Mouse (Mus musculus): ENCODE results near the gene Atp5g1. TPM values are rescaled to one million over a fixed set of nuclear protein-coding genes. Genes with fewer than 3 reads are reported as not detected.

Atp5g1 gene
- 544 and 782 TPM in 2 replicates for polyA plus RNA-seq (2015; fragmentation: Nextera tagmentation; extraction: Ambion mirVana)

DNA sequence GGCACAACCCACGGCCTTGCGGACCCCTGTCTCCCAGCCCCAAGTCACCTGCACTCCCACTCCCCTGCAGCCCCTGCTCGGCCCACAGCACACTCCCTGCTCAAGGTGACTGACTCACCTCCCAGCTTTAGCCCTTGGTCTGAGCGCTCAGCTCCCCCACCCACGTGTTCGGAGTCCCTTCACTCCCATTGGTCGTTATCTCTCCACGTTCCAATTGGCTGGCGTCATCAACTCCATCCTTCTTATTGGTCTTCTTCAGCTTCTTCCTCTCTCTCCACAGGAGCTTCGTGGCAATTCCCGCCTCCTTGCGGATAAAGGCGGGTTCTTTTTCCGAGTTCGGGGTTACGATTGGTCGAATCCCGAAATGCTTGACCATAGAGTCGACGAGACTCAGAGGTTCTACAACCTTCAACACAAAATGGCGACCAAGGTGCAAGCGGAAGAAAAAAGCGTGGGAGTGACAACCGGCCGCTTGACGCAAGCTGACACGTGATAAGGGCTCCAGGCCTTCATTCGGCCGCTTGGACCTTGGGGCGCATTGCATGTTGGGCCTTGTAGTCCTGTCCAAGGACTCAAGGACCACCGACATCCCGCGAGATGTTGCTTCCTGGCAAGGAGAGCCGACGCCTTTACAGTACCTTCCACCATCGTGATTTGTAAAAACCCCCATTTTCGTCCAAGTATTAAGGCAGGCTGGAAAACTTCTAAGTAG lies at the start of gene Atp5g1:
Atp5g1 (minus strand) TSS at position 162 of the 712 bp plus-strand sequence.

DNA sequence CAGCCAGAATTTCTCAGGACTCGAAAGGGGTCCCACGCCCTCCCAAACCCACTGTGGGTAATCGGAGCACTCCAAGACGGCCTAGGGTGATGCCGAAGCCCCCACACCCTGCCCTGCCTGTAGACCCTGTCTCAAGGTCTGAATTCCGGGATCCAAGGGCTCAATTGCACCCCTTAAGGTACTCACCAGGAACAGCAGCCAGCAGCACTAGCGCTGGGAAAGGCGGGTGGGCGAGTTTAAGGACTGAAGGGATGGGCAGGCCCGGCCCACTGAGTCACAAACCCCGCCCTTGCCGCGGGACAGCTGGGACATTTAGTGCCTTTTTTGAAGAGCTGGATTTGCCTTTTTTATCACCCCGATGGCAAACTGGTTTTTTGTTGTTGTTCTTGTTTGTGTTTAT lies 36.3 kb upstream of the Atp5g1 start, which contains the start of gene Calcoco2:
Calcoco2 (minus strand) TSS at position 214 of the 400 bp plus-strand sequence.

DNA sequence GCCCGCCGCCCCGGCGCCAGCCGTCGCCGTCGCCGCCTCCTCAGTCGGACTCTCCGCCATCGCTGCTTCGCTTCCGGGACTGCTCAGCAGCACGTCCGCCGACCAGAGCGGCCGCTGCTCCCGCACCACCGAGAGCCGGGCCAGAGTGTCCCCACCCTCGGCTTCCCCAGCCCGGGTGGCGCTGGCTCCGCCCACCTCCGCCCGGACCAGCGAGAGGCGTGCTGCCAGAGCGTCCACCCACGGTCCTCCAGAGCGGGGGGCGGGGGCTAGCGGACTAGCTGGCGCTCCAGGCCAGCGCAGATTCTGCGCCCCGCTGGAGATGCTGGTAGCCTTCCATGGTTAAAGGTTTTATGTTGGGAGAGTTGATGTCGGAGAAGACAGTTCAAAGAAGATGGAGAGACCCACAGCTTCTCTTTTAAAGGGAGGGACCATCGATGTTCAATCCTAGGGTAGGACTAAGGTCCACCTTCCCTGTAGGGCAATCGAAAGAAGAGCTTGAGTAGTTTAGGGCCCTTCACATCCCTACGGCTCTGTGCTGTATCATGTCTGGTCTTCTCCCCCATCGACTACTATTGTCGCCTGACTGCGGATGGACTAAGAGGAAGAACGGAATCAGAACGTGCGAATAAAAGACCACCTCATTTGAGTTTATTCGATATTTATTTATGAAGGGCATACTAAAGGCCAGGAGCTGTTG lies 10.1 kb downstream of the Atp5g1 start, which contains the start of gene Ube2z:
Ube2z (minus strand) TSS at position 174 of the 697 bp plus-strand sequence.

DNA sequence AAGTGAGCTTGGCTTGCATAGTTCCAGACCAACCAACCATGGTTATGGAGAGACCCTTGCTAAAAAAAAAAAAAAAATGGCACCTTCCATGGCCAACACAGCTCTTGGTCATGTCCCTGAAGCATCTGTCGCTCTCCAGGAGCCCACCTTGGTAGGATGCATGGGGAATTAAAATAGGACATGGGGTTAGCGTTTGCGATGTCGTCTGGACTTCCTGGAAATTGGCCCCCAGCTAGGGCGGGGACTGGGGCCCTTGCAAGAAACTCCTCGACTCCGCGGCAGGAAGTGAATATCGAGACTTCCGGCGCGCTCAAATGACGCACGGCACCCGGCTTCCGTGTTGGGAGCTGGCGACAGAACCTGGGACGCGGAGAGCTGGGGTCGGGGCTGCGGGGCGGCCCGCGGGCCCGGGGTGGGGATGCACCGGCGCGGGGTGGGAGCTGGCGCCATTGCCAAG lies 40.8 kb downstream of the Atp5g1 start, which contains the start of gene Snf8:
Snf8 (plus strand) TSS at position 290 of the 457 bp plus-strand sequence.

Other genes starting within 250 kb of the Atp5g1 start
- gene Gngt2, start 238.5 kb downstream of the Atp5g1 start, polyA plus RNA-seq (2015; fragmentation: Nextera tagmentation; extraction: Ambion mirVana), result 34.9 and 44.0 TPM in 2 replicates
- 5.8 and 6.5 TPM in 2 replicates for gene Abi3, start 233.2 kb downstream of the Atp5g1 start, polyA plus RNA-seq (2015; fragmentation: Nextera tagmentation; extraction: Ambion mirVana)
- 0.08 TPM in 1 of 2 replicates, not detected in the other for gene B4galnt2, start 160.8 kb downstream of the Atp5g1 start, polyA plus RNA-seq (2015; fragmentation: Nextera tagmentation; extraction: Ambion mirVana)
- gene Igf2bp1, start 69.7 kb downstream of the Atp5g1 start, polyA plus RNA-seq (2015; fragmentation: Nextera tagmentation; extraction: Ambion mirVana), result 4.5 and 6.6 TPM in 2 replicates
- gene Gip, start 51.1 kb downstream of the Atp5g1 start, polyA plus RNA-seq (2015; fragmentation: Nextera tagmentation; extraction: Ambion mirVana), result 0.29 and 1.3 TPM in 2 replicates
- gene Snf8, start 40.8 kb downstream of the Atp5g1 start, polyA plus RNA-seq (2015; fragmentation: Nextera tagmentation; extraction: Ambion mirVana), result 64.6 and 78.3 TPM in 2 replicates
- gene Ube2z, start 10.3 kb downstream of the Atp5g1 start, polyA plus RNA-seq (2015; fragmentation: Nextera tagmentation; extraction: Ambion mirVana), result 24.1 and 26.4 TPM in 2 replicates
- not detected in 2 replicates for gene Calcoco2, start 36.3 kb upstream of the Atp5g1 start, polyA plus RNA-seq (2015; fragmentation: Nextera tagmentation; extraction: Ambion mirVana)
- not detected in 2 replicates for gene Ttll6, start 58.1 kb upstream of the Atp5g1 start, polyA plus RNA-seq (2015; fragmentation: Nextera tagmentation; extraction: Ambion mirVana)
- gene Hoxb13, start 118.6 kb upstream of the Atp5g1 start, polyA plus RNA-seq (2015; fragmentation: Nextera tagmentation; extraction: Ambion mirVana), result not detected in 2 replicates
- 5.8 and 16.8 TPM in 2 replicates for gene Hoxb9, start 195.8 kb upstream of the Atp5g1 start, polyA plus RNA-seq (2015; fragmentation: Nextera tagmentation; extraction: Ambion mirVana)
- gene Hoxb8, start 206.2 kb upstream of the Atp5g1 start, polyA plus RNA-seq (2015; fragmentation: Nextera tagmentation; extraction: Ambion mirVana), result 3.9 and 8.9 TPM in 2 replicates
- 44.2 and 62.6 TPM in 2 replicates for gene Hoxb7, start 211.0 kb upstream of the Atp5g1 start, polyA plus RNA-seq (2015; fragmentation: Nextera tagmentation; extraction: Ambion mirVana)
- gene Hoxb6, start 216.8 kb upstream of the Atp5g1 start, polyA plus RNA-seq (2015; fragmentation: Nextera tagmentation; extraction: Ambion mirVana), result 19.5 and 38.7 TPM in 2 replicates
- 2.8 and 9.2 TPM in 2 replicates for gene Hoxb5, start 227.7 kb upstream of the Atp5g1 start, polyA plus RNA-seq (2015; fragmentation: Nextera tagmentation; extraction: Ambion mirVana)
- 1.3 and 3.1 TPM in 2 replicates for gene Hoxb4, start 242.6 kb upstream of the Atp5g1 start, polyA plus RNA-seq (2015; fragmentation: Nextera tagmentation; extraction: Ambion mirVana)
- gene Hoxb3, start 247.7 kb upstream of the Atp5g1 start, polyA plus RNA-seq (2015; fragmentation: Nextera tagmentation; extraction: Ambion mirVana), result 1.4 and 3.3 TPM in 2 replicates